In genomic region chr10:86149029-86149818, GRCm38 (mm10) we compare ENCODE assay signal across 15 mouse cellular contexts.
DNase-seq lines count a peak whose midpoint lies in the region; ATAC-seq and TF ChIP-seq lines count a peak whose summit lies in the region.
"Had no signal": no experiment of that assay in that cellular context is flagged by ENCODE, and none has a peak within 500 bp of the region (broad histone marks: within the 10 kb centered on the region; RNA-seq: fewer than 3 reads in every experiment).

No protein-coding gene starts in this region.

- no peaks in the 10 kb centered on the region for H3K4me1 ChIP-seq in forebrain, embryonic 13.5 days
- H3K4me1 ChIP-seq in forebrain, embryonic 16.5 days (replicated peaks; ENCODE audit: control insufficient read depth, insufficient read depth, low read length), result peaks cover 3% of the 10 kb centered on the region
- H3K4me1 ChIP-seq in kidney, postnatal 0 days (replicated peaks; ENCODE audit: insufficient read depth, low read length), result no peaks in the 10 kb centered on the region
- H3K4me1 ChIP-seq in kidney, embryonic 16.5 days (ENCODE audit: insufficient read depth, low read length), result peaks cover 19% of the 10 kb centered on the region; the same call in 1 of the 2 replicates
- no peaks in the 10 kb centered on the region for H3K4me1 ChIP-seq in midbrain, postnatal 0 days (ENCODE audit: insufficient read depth, low read length)

- WGBS in forebrain, embryonic 13.5 days, result 79% methylated on average over 3 of the region's 3 CpGs
- WGBS in forebrain, embryonic 16.5 days, result 60% methylated on average over 3 of the region's 3 CpGs
- WGBS in kidney, postnatal 0 days, result 39% methylated on average over 3 of the region's 3 CpGs
- WGBS in kidney, embryonic 16.5 days, result 42% methylated on average over 3 of the region's 3 CpGs
- 70% methylated on average over 3 of the region's 3 CpGs for WGBS in midbrain, postnatal 0 days

- TF ChIP-seq CTCF in kidney, postnatal 0 days (IDR thresholded peaks at IDR 0.05; ENCODE audit: low read depth), result no peak
- no peak for TF ChIP-seq CTCF in midbrain, postnatal 0 days (IDR thresholded peaks at IDR 0.05)

- H3K9ac ChIP-seq in forebrain, embryonic 13.5 days, result no peak overlapping the region
- no peak overlapping the region for H3K9ac ChIP-seq in forebrain, embryonic 16.5 days (replicated peaks; ENCODE audit: low read depth, low read length)
- H3K9ac ChIP-seq in kidney, postnatal 0 days (ENCODE audit: low read depth, low read length), result no peak overlapping the region
- H3K9ac ChIP-seq in kidney, embryonic 16.5 days (replicated peaks; ENCODE audit: low read length), result no peak overlapping the region
- H3K9ac ChIP-seq in midbrain, postnatal 0 days (replicated peaks; ENCODE audit: low read length, poor library complexity, severe bottlenecking), result no peak overlapping the region

- 0 out of 2 replicates have a peak, but pooled peaks have one; percentile 8 for ATAC-seq in forebrain, embryonic 13.5 days
- ATAC-seq in forebrain, embryonic 16.5 days, result no peak
- no peak for ATAC-seq in kidney, postnatal 0 days (replicated peaks; ENCODE audit: low FRiP score, low read depth)
- no peak; the same call in 1 of the 2 replicates for ATAC-seq in kidney, embryonic 16.5 days (ENCODE audit: low FRiP score, low TSS enrichment)
- no peak for ATAC-seq in midbrain, postnatal 0 days (ENCODE audit: low FRiP score)
- ATAC-seq: inflammation-experienced regulatory T-cells, adult 6 months had no signal

- H3K27ac ChIP-seq in forebrain, embryonic 13.5 days, result no peak overlapping the region
- no peak overlapping the region for H3K27ac ChIP-seq in forebrain, embryonic 16.5 days (ENCODE audit: low read length)
- H3K27ac ChIP-seq in kidney, postnatal 0 days, result no peak overlapping the region
- no peak overlapping the region for H3K27ac ChIP-seq in kidney, embryonic 16.5 days (ENCODE audit: low read length)
- H3K27ac ChIP-seq in midbrain, postnatal 0 days (ENCODE audit: low read depth, low read length), result no peak overlapping the region
- H3K27ac ChIP-seq: forebrain, embryonic 10.5 days had no signal

- H3K4me3 ChIP-seq in forebrain, embryonic 13.5 days, result no peak overlapping the region
- no peak overlapping the region for H3K4me3 ChIP-seq in forebrain, embryonic 16.5 days (replicated peaks; ENCODE audit: low read length)
- H3K4me3 ChIP-seq in kidney, postnatal 0 days (replicated peaks; ENCODE audit: low read depth, low read length), result no peak overlapping the region
- no peak overlapping the region for H3K4me3 ChIP-seq in kidney, embryonic 16.5 days (ENCODE audit: low read length)
- H3K4me3 ChIP-seq in midbrain, postnatal 0 days (ENCODE audit: low read depth, low read length), result no peak overlapping the region
- H3K4me3 ChIP-seq: forebrain, embryonic 10.5 days had no signal

- no peak overlapping the region for H3K4me2 ChIP-seq in forebrain, embryonic 13.5 days
- no peak overlapping the region for H3K4me2 ChIP-seq in forebrain, embryonic 16.5 days (ENCODE audit: low read length)
- no peak overlapping the region for H3K4me2 ChIP-seq in kidney, postnatal 0 days (ENCODE audit: low read length)
- H3K4me2 ChIP-seq in kidney, embryonic 16.5 days (replicated peaks; ENCODE audit: low read depth, low read length), result no peak overlapping the region
- no peak overlapping the region for H3K4me2 ChIP-seq in midbrain, postnatal 0 days (ENCODE audit: low read depth, low read length, poor library complexity, severe bottlenecking)

- H3K27me3 ChIP-seq in forebrain, embryonic 13.5 days, result no peaks in the 10 kb centered on the region
- H3K27me3 ChIP-seq in forebrain, embryonic 16.5 days (replicated peaks; ENCODE audit: control insufficient read depth, insufficient read depth, low read length), result no peaks in the 10 kb centered on the region
- no peaks in the 10 kb centered on the region for H3K27me3 ChIP-seq in kidney, postnatal 0 days (ENCODE audit: insufficient read depth, low read length)
- H3K27me3 ChIP-seq in kidney, embryonic 16.5 days (ENCODE audit: insufficient read depth, low read length), result no peaks in the 10 kb centered on the region
- H3K27me3 ChIP-seq in midbrain, postnatal 0 days (ENCODE audit: insufficient read depth, low read length), result no peaks in the 10 kb centered on the region

- intact Hi-C loops in heart, postnatal 10 days (cut with DNase I), result no loop called here

- H3K36me3 ChIP-seq in forebrain, embryonic 13.5 days (ENCODE audit: poor library complexity, severe bottlenecking), result no peaks in the 10 kb centered on the region
- H3K36me3 ChIP-seq in forebrain, embryonic 16.5 days (ENCODE audit: control insufficient read depth, insufficient read depth), result no peaks in the 10 kb centered on the region
- H3K36me3 ChIP-seq in kidney, postnatal 0 days (ENCODE audit: insufficient read depth, low read length), result no peaks in the 10 kb centered on the region
- H3K36me3 ChIP-seq in kidney, embryonic 16.5 days (ENCODE audit: insufficient read depth, low read length), result no peaks in the 10 kb centered on the region
- H3K36me3 ChIP-seq in midbrain, postnatal 0 days (ENCODE audit: insufficient read depth, low read length), result no peaks in the 10 kb centered on the region
- H3K36me3 ChIP-seq: forebrain, embryonic 10.5 days; G1E had no signal

- H3K9me3 ChIP-seq in forebrain, embryonic 13.5 days (replicated peaks), result no peaks in the 10 kb centered on the region
- H3K9me3 ChIP-seq in forebrain, embryonic 16.5 days (ENCODE audit: control insufficient read depth, low read length), result no peaks in the 10 kb centered on the region
- no peaks in the 10 kb centered on the region for H3K9me3 ChIP-seq in kidney, postnatal 0 days (replicated peaks; ENCODE audit: low read length)
- H3K9me3 ChIP-seq in kidney, embryonic 16.5 days (ENCODE audit: low read length), result no peaks in the 10 kb centered on the region
- no peaks in the 10 kb centered on the region for H3K9me3 ChIP-seq in midbrain, postnatal 0 days (ENCODE audit: low read length)
- H3K9me3 ChIP-seq: forebrain, embryonic 10.5 days; G1E had no signal

- DNase-seq in kidney, postnatal 0 days (ENCODE audit: low spot score), result peak; percentile 66
- peak; percentile 19 for DNase-seq in brain, adult 2 months (ENCODE audit: low read depth, low spot score)
- DNase-seq in midbrain, postnatal 0 days (ENCODE audit: low spot score), result peak; percentile 39
- DNase-seq in frontal cortex, postnatal 14 days (ENCODE audit: low spot score in 2 of 2), result no peak
- no peak for DNase-seq in heart, postnatal 10 days
- DNase-seq: cerebellum, adult 18-20 months; layer of hippocampus, adult 9-11 months; lung, adult 18-20 months; retina, postnatal 1 day had no signal

Comparison
In these comparisons a context has a peak if more than half of its experiments do, and no peak if none do; other contexts are left out.
1. DNase-seq: peak in kidney, postnatal 0 days (single experiment), brain, adult 2 months (single experiment) and midbrain, postnatal 0 days (single experiment); none in frontal cortex, postnatal 14 days (0 of 2) and heart, postnatal 10 days (0 of 2).